Mouse (Mus musculus): ENCODE results near the gene Chic2. TPM values are rescaled to one million over a fixed set of nuclear protein-coding genes. Genes with fewer than 3 reads are reported as not detected.

Chic2 gene
- total RNA-seq, 2 experiments from 2014 or later: 49.9 to 62.3 TPM

Other genes with a start within 250 kb of the Chic2 start
- gene Gsx2, start 30.8 kb upstream of the Chic2 start, total RNA-seq (2015): not detected in 2 replicates
- gene Gsx2, start 30.8 kb upstream of the Chic2 start, total RNA-seq (2017): not detected in 2 replicates
- gene Pdgfra, start 107.5 kb upstream of the Chic2 start, total RNA-seq (2015): 0.04 TPM in 1 of 2 replicates, not detected in the other
- gene Pdgfra, start 107.5 kb upstream of the Chic2 start, total RNA-seq (2017): 0.12 and 0.29 TPM in 2 replicates

Data from megakaryocyte, adult 5-6 weeks (primary cell).